Mouse (Mus musculus) left cerebral cortex, adult 2 months (tissue): Measurements from ENCODE around the gene Gls2. TPM values are rescaled to one million over a fixed set of nuclear protein-coding genes. Genes with fewer than 3 reads are reported as not detected.

Experiments
- DNase-seq, 2 experiments: peaks; one replicate each; pipeline ENCODE4 v3.0.0; 2021 to 2022; ENCODE audit warnings: low spot score in 2 of 2, mixed read lengths in 1 of 2; ENCODE audit errors: extremely low spot score in 1 of 2
- H3K27ac ChIP-seq: fragments of 200-600 bp; 2 replicates; pipeline ENCODE4 v1.8.1; 2022
- H3K4me3 ChIP-seq: fragments of 200-600 bp; 2 replicates; pipeline ENCODE4 v1.8.1; 2022
- CTCF ChIP-seq: fragments of 200-600 bp; IDR thresholded peaks from 2 replicates; pipeline ENCODE4 v1.8.1; 2022; ENCODE audit warnings: antibody characterized with exemption, mild to moderate bottlenecking, moderate library complexity
- intact Hi-C: fragments of 180-260 bp; cut with DNase I; formaldehyde crosslinking; loops from one replicate; pipeline ENCODE4 v1.15.1; 2025
- total RNA-seq, 2 experiments: library from RNA; stranded (reverse); gene quantifications; 2 replicates each; pipeline ENCODE4 v1.2.3; 2021

Gene Gls2
- total RNA-seq, 2 experiments from 2014 or later, result 36.2 to 37.1 TPM

DNA sequence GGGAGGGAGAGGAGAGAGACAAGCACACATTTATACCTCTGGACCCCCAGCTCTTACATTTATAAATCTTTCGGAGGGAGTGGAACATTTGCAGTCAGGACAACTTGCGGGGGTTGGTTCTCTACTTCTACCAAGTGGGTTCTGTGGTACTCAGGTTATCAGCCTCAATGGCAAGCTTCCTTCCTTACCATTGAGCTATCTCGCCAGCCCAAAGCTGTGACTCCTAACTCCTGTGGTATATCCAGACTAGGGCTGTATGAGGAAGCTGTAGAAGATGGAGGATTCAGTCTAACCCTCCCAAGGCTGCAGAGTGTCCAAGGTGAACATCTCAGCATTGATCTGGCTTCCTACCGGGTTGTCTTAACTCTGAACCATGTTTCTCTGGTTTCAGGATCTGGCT is 44.9 kb downstream of the Gls2 start:
- Histone ChIP-seq H3K4me3 (no peak overlapping the region), H3K27ac (no peak overlapping the region)
- intact Hi-C loops, result no loop called here
- no peak for TF ChIP-seq CTCF
- no peak for DNase-seq

DNA sequence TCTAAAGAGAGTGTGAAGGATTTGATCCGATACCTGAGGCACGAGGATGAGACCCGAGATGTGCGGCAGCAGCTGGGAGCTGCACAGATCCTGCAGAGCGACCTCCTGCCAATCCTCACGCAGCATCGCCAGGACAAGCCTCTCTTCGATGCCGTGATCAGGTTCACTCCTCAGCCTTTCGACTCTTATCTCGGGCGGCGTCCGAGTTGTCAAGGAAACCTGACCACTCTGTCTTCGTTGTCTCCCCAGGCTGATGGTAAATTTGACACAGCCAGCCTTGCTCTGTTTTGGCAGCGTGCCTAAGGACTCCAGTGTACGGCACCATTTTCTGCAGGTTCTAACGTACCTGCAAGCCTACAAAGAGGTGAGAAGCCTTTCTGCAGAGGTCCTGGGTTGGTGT is 45.9 kb downstream of the Gls2 start:
- Histone ChIP-seq H3K27ac (no peak overlapping the region), H3K4me3 (no peak overlapping the region)
- intact Hi-C loops, result no loop called here
- TF ChIP-seq CTCF, result no peak
- DNase-seq, result no peak

DNA sequence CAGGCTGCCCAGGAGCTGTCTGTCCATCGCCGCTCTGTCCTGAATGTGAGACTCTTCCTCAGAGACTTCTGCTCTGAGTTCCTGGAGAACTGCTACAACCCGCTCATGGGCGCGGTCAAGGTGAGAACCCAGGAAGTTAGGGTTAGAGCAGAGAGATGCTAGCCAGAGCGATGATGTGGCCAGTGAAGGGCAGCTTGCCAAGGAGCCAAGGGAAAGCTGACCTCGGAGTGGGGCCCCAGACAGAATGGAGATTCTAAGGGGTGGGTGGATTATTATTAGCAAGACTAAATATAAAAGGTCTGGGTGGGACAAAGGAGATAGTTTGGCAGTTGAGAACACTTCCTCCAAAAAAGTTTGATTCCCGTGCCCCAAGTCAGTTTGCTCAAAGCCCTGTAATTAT is 49.0 kb downstream of the Gls2 start:
- TF ChIP-seq CTCF, result no peak
- no peak overlapping the region for H3K4me3 ChIP-seq
- H3K27ac ChIP-seq, result no peak overlapping the region
- no peak for DNase-seq
- intact Hi-C loops, result no loop called here

DNA sequence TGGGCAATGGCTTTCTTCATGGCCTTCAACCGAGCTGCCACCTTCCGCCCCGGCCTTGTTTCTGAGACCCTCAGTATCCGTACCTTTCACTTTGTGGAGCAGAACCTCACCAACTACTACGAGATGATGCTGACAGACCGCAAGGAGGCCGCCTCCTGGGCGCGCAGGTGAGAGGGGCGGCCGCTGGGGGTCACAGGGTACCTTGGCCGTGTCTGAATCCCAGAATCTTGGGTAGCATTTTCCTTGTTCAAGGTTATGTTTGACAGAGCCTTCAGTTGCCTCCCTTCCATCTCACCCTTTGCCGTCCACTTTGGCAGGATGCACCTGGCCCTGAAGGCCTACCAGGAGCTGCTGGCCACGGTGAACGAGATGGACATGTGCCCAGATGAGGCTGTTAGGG is 49.9 kb downstream of the Gls2 start:
- H3K27ac ChIP-seq, result no peak overlapping the region
- no peak for DNase-seq
- no peak for TF ChIP-seq CTCF
- H3K4me3 ChIP-seq, result no peak overlapping the region
- intact Hi-C loops, result no loop called here

DNA sequence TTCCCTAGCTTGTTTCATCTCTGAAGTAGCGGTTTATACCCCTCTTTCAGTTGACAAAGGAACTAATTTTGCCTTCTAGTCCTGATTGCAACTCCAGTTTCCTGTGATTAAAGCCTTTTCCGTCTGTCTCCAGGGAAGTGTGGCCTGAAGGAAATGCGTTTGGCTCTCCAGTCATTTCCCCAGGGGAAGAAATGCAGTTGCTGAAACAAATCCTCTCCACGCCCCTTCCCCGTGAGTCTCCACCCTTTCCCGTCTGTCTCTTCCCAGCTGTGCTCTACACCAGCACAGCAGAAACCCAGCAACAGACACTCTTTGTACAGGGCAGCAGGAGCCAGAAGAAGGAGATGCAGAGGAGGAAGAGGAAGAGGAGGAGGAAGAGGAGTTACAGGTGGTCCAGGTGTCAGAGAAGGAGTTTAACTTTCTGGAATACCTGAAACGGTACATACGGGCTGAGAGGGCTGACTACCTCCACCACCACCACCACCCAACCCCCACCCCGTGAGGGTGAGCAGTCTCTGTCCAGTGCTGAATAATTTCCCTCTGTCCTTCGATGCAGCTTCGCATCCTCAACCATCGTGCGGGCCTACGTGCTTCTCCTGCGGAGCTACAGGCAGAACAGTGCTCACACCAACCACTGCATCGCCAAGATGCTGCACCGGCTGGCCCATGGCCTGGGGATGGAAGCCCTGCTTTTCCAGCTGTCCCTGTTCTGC is 52.9 kb downstream of the Gls2 start:
- intact Hi-C loops, result no loop called here
- Histone ChIP-seq H3K4me3 (no peak overlapping the region), H3K27ac (no peak overlapping the region)
- TF ChIP-seq CTCF, result no peak
- DNase-seq, result no peak

DNA sequence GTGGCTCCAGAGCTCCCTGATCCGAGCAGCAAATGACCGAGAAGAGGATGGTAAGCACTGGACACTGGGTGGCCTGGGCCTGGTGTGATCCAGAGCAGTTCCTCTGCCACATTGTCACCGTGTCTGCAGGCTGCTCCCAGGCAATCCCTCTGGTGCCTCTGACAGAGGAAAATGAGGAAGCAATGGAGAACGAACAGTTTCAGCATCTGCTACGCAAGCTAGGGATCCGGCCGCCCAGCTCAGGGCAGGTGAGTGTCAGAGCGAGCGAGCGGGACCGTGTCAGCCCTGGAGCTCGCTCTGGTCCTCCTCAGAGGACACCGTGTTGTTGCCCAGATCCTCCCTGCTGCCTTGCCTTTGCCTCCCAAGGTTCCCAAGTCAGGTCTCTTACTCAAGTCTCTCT is 56.3 kb downstream of the Gls2 start:
- no peak for DNase-seq
- H3K27ac ChIP-seq, result no peak overlapping the region
- no peak overlapping the region for H3K4me3 ChIP-seq
- no peak for TF ChIP-seq CTCF
- intact Hi-C loops, result no loop called here

DNA sequence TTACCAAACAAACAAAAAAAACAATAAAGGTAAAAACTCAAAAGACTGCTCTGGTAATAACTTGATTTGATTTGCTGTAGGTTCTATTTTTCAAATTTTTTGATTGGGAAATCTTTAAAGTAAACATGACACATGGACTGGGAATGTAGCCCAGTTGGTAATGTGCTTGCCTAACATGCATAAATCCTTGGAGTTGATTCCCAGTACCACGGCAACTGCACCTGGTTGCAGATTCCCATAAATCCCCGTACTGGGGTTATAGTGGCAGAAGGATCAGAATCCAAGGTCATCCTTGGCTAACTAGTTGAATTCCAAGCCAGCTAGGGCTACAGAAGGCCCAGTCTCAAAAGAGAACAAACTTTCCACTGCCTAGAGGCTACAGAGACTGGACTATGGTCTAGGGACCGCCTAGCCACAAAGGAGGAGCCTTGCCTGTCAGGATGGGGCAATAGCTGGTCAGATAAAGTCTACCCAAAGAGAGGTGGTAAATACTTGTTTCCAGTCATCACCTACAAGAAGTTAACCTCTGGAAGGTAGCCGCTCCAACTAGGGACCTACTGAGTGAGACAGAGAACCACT is 59.5 kb downstream of the Gls2 start, which contains the start of gene Apon:
TSS of gene Apon (plus strand) at position 420 of the 579 bp plus-strand sequence.
- no peak within 1 kb of the TSS for H3K27ac ChIP-seq
- intact Hi-C loops, result no loop called here
- no peak within 1 kb of the TSS for H3K4me3 ChIP-seq
- TF ChIP-seq CTCF, result no peak
- no peak for DNase-seq

DNA sequence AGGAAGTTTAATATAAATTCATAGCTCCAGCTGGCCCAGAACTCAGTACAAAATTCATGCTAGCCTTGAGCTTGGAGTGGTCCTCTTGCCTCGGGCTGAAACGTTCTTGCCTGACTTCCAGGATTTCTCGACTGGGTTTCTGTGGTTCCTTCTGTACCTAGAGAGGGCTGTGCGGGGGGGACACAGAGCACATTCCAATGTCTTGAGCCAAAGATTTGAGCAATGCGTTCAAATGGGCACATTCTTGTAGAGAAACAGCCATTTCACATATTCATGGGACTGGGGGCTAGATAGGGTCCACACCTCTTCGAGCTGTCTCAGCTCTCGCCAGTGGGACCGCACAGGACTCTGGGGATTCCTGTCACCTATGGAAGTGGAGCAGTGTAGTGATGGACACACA is 61.7 kb downstream of the Gls2 start:
- TF ChIP-seq CTCF, result no peak
- Histone ChIP-seq H3K27ac (no peak overlapping the region), H3K4me3 (no peak overlapping the region)
- intact Hi-C loops, result no loop called here
- DNase-seq, result no peak

DNA sequence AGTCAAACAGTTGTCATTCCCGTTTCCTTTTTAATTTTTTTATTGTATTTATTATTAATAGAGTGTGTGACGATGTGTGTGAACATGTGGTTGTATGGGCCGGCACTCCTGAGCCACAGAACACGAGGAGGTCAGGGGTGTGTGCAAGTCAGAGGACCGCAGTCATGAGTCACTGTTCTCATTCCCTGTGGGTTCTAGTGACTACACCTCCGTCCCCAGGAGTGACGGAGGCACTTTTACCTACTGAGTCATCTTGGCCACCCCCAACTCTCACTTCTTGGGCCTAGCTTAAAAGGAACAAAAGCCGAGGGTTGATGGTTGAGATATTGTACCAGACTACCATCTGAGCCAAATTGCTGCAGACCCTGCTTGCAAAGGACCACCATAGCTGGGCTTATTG is 62.1 kb downstream of the Gls2 start:
- Histone ChIP-seq H3K4me3 (no peak overlapping the region), H3K27ac (no peak overlapping the region)
- no peak for TF ChIP-seq CTCF
- intact Hi-C loops, result no loop called here
- DNase-seq, result no peak

DNA sequence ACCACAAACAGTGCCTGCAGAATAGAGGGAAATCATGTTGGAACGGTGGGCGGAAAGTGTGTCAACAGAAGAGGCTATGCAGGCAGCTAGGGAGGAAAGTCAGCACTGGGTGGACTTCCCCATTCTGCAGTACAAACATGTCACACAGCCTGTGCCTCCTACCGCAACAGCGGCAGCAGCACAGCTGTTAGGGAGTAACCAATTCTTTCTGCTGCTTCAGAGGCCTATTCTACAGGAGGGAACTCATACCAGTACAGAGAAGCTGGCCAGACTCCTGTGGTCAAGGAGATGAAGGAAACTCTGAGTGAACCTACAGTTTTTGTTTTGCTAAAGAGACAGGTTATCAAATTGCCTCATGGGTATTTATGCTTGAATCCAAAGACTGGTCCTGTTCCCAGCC is 64.7 kb downstream of the Gls2 start:
- no peak for TF ChIP-seq CTCF
- DNase-seq, result no peak
- H3K27ac ChIP-seq, result no peak overlapping the region
- intact Hi-C loops, result no loop called here
- H3K4me3 ChIP-seq, result no peak overlapping the region

Other genes with a start within 250 kb of the Gls2 start
- gene Hsd17b6, start 186.8 kb upstream of the Gls2 start, total RNA-seq, result not detected
- gene Prim1, start 179.3 kb upstream of the Gls2 start, total RNA-seq, result 1 to 10 TPM; 7.9 to 8.1 TPM
- gene Naca, start 158.9 kb upstream of the Gls2 start, total RNA-seq, result 100 to 1,000 TPM; 310 to 314 TPM
- gene Ptges3, start 135.5 kb upstream of the Gls2 start, total RNA-seq, result 100 to 1,000 TPM; 121 to 123 TPM
- 1,000 to 10,000 TPM; 1,628 to 1,633 TPM for gene Atp5b, start 111.2 kb upstream of the Gls2 start, total RNA-seq
- gene Baz2a, start 102.9 kb upstream of the Gls2 start, total RNA-seq, result 10 to 100 TPM; 42.2 to 45.1 TPM
- 10 to 100 TPM; 15.6 to 16.4 TPM for gene Rbms2, start 14.2 kb upstream of the Gls2 start, total RNA-seq
- 10 to 100 TPM in 1 of 2 experiments, 1 to 10 TPM in 1; 9.5 to 10.4 TPM for gene Spryd4, start 17.4 kb downstream of the Gls2 start, total RNA-seq
- gene Mip, start 31.4 kb downstream of the Gls2 start, total RNA-seq, result not detected
- 1 to 10 TPM; 8.2 to 9.1 TPM for gene Timeless, start 37.6 kb downstream of the Gls2 start, total RNA-seq
- gene Apon, start 59.6 kb downstream of the Gls2 start, total RNA-seq, result not detected
- gene Apof, start 74.2 kb downstream of the Gls2 start, total RNA-seq, result not detected
- gene Stat2, start 76.1 kb downstream of the Gls2 start, total RNA-seq, result 10 to 100 TPM; 29.2 to 31.5 TPM
- not detected for gene Il23a, start 104.3 kb downstream of the Gls2 start, total RNA-seq
- 10 to 100 TPM; 15.8 TPM for gene Pan2, start 108.9 kb downstream of the Gls2 start, total RNA-seq
- gene Cnpy2, start 128.0 kb downstream of the Gls2 start, total RNA-seq, result 10 to 100 TPM; 66.8 to 67.5 TPM
- gene Cs, start 143.3 kb downstream of the Gls2 start, total RNA-seq, result 100 to 1,000 TPM; 216 to 218 TPM
- gene Coq10a, start 174.5 kb downstream of the Gls2 start, total RNA-seq, result 10 to 100 TPM; 53.0 to 54.6 TPM
- gene Ankrd52, start 182.7 kb downstream of the Gls2 start, total RNA-seq, result 10 to 100 TPM; 60.8 to 63.9 TPM
- not detected for gene Slc39a5, start 206.8 kb downstream of the Gls2 start, total RNA-seq
- gene Nabp2, start 217.0 kb downstream of the Gls2 start, total RNA-seq, result 10 to 100 TPM; 87.0 to 91.1 TPM
- 10 to 100 TPM; 74.0 to 76.6 TPM for gene Rnf41, start 217.2 kb downstream of the Gls2 start, total RNA-seq